Mouse (Mus musculus) neural tube, embryonic 15.5 days (tissue): ENCODE results near the gene Esx1. TPM values are rescaled to one million over a fixed set of nuclear protein-coding genes. Genes with fewer than 3 reads are reported as not detected.
A peak's percentile ranks its signal among the peaks of the same experiment; 100 is the strongest.

Experiments
- ATAC-seq: fragments of 200-750 bp; cut with Nextera tagmentation; 2 replicates; pipeline ENCODE4 v1.8.0; 2017; ENCODE audit warnings: mild to moderate bottlenecking, moderate TSS enrichment, moderate library complexity; ENCODE audit not compliant: low FRiP score
- H3K27ac ChIP-seq: fragments of 300-500 bp; sonication (generic); replicated peaks from 2 replicates; pipeline ENCODE4 v1.5.1; 2015; ENCODE audit warnings: mild to moderate bottlenecking, inconsistent platforms
- H3K27me3 ChIP-seq: fragments of 300-500 bp; sonication (generic); replicated peaks from 2 replicates; pipeline ENCODE4 v1.6.1; 2015; ENCODE audit warnings: inconsistent platforms
- H3K36me3 ChIP-seq: fragments of 300-500 bp; sonication (generic); 2 replicates; pipeline ENCODE4 v1.6.1; 2015; ENCODE audit warnings: inconsistent platforms
- H3K4me1 ChIP-seq: fragments of 300-500 bp; sonication (generic); 2 replicates; pipeline ENCODE4 v1.6.1; 2015; ENCODE audit warnings: inconsistent platforms
- H3K4me2 ChIP-seq: fragments of 300-500 bp; sonication (generic); 2 replicates; pipeline ENCODE4 v1.6.1; 2015; ENCODE audit warnings: inconsistent platforms, mild to moderate bottlenecking, moderate library complexity
- H3K4me3 ChIP-seq: fragments of 300-500 bp; sonication (generic); replicated peaks from 2 replicates; pipeline ENCODE4 v1.5.1; 2015; ENCODE audit warnings: mild to moderate bottlenecking, inconsistent platforms
- H3K9ac ChIP-seq: fragments of 300-500 bp; sonication (generic); replicated peaks from 2 replicates; pipeline ENCODE4 v1.6.1; 2015; ENCODE audit warnings: mild to moderate bottlenecking, inconsistent platforms
- H3K9me3 ChIP-seq: fragments of 300-500 bp; sonication (generic); replicated peaks from 2 replicates; pipeline ENCODE4 v1.6.1; 2016; ENCODE audit warnings: inconsistent platforms
- WGBS: fragments of 180-500 bp; shearing (Covaris S2); methylation state at CpG from one replicate; pipeline ENCODE4 v1.1.7; 2015; ENCODE audit warnings: mixed read lengths; 5-methylcytosine and 5-hydroxymethylcytosine counted together
- polyA plus RNA-seq: library from polyadenylated mRNA; unstranded; fragments of >200 nt; fragmentation: Nextera tagmentation; extraction: Ambion mirVana; gene quantifications from 2 replicates; pipeline ENCODE4 v1.2.1, GENCODE M21; 2015

Gene Esx1
- polyA plus RNA-seq, 1 experiment from 2014 or later: not detected

- H3K4me1 ChIP-seq: no peaks in the 10 kb centered on the region; the same call in 1 of the 2 replicates
- peak overlapping the region; percentile 3; the same call in 1 of the 2 replicates for H3K4me3 ChIP-seq
- 22% methylated on average over 52 of the region's 52 CpGs for WGBS
- no peaks in the 10 kb centered on the region; the same call in 1 of the 2 replicates for H3K9me3 ChIP-seq
- no peak for ATAC-seq
- H3K36me3 ChIP-seq: no peaks in the 10 kb centered on the region
- H3K27ac ChIP-seq: no peak overlapping the region
- peak overlapping the region; percentile 23 for H3K4me2 ChIP-seq
- peaks cover 65% of the 10 kb centered on the region for H3K27me3 ChIP-seq
- no peak overlapping the region for H3K9ac ChIP-seq
These were observed 2.0 kb downstream of the Esx1 start for GRCm38 (mm10) chrX:137119675-137120423.

- Histone ChIP-seq H3K27ac (no peak overlapping the region), H3K4me2 (peak overlapping the region; percentile 33), H3K4me3 (no peak overlapping the region; the same call in 1 of the 2 replicates), H3K4me1 (no peaks in the 10 kb centered on the region; the same call in 1 of the 2 replicates), H3K9ac (no peak overlapping the region), H3K36me3 (no peaks in the 10 kb centered on the region), H3K9me3 (no peaks in the 10 kb centered on the region; the same call in 1 of the 2 replicates), H3K27me3 (peaks cover 65% of the 10 kb centered on the region)
- WGBS: 18% methylated on average over 40 of the region's 40 CpGs
- ATAC-seq: no peak
These were observed 3.7 kb downstream of the Esx1 start for GRCm38 (mm10) chrX:137118097-137118746.

GRCm38 (mm10) chrX:137106498-137106897 lies 15.4 kb downstream of the Esx1 start:
- ATAC-seq: no peak
- Histone ChIP-seq H3K27me3 (peaks cover 47% of the 10 kb centered on the region), H3K9me3 (no peaks in the 10 kb centered on the region), H3K4me3 (no peak overlapping the region), H3K27ac (no peak overlapping the region), H3K4me1 (no peaks in the 10 kb centered on the region), H3K9ac (no peak overlapping the region), H3K36me3 (no peaks in the 10 kb centered on the region), H3K4me2 (no peak overlapping the region)
- WGBS: 19% methylated on average over 12 of the region's 13 CpGs

- Histone ChIP-seq H3K4me3 (no peak overlapping the region), H3K36me3 (no peaks in the 10 kb centered on the region)
These were observed 17.4 kb downstream of the Esx1 start for GRCm38 (mm10) chrX:137104531-137104930.

More at GRCm38 (mm10) chrX:137104531-137104930, 17.4 kb downstream of the Esx1 start:
- no peak for ATAC-seq
- no peaks in the 10 kb centered on the region for H3K4me1 ChIP-seq
- H3K9ac ChIP-seq: no peak overlapping the region
- H3K27me3 ChIP-seq: peaks cover 52% of the 10 kb centered on the region
- no peaks in the 10 kb centered on the region for H3K9me3 ChIP-seq
- WGBS: 24% methylated on average over 25 of the region's 25 CpGs
- no peak overlapping the region for H3K27ac ChIP-seq
- no peak overlapping the region for H3K4me2 ChIP-seq

Other genes starting within 250 kb of the Esx1 start
- gene H2bfm, start 194.8 kb downstream of the Esx1 start, polyA plus RNA-seq: not detected in 2 replicates
- gene Tmsb15b2, start 146.6 kb downstream of the Esx1 start, polyA plus RNA-seq: 70.3 and 101 TPM in 2 replicates
- gene Tmsb15l, start 145.2 kb downstream of the Esx1 start, polyA plus RNA-seq: 9.9 TPM in 2 replicates
- gene Tmsb15b1, start 145.2 kb downstream of the Esx1 start, polyA plus RNA-seq: 28.5 and 33.0 TPM in 2 replicates
- 400 and 471 TPM in 2 replicates for gene Zcchc18, start 128.9 kb downstream of the Esx1 start, polyA plus RNA-seq
- gene Slc25a53, start 83.8 kb downstream of the Esx1 start, polyA plus RNA-seq: 10.8 and 11.1 TPM in 2 replicates
- gene Fam199x, start 72.5 kb downstream of the Esx1 start, polyA plus RNA-seq: 7.1 and 7.5 TPM in 2 replicates